Mouse (Mus musculus): ENCODE measurements around the gene B3gnt6. TPM values are rescaled to one million over a fixed set of nuclear protein-coding genes. Genes with fewer than 3 reads are reported as not detected.

Gene B3gnt6
- total RNA-seq, 2 experiments from 2014 or later, result not detected

DNA sequence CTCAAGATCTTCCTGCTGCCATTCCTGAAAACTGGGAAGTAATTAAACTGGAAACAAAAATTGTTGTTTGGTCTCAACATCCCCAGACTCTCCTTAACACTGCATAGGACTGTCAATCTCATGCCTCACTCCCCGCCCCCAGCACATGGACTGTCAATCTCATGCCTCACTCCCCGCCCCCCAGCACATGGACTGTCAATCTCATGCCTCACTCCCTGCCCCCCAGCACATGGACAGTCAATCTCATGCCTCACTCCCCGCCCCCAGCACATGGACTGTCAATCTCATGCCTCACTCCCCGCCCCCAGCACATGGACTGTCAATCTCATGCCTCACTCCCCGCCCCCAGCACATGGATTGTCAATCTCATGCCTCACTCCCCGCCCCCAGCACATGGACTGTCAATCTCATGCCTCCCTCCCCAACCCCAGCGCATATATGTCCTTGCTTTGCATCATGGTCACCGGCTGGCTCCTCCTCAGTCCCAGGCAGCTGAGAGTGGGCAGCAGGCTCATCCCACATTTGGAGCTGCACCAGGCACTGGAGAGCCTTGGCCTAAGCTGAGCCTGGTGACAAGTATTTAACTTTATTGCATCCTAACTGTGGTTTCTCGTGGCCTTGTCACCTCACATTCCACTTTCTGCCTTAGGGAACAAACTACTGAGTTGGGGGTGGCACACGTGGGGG is 50.4 kb downstream of the B3gnt6 start:
- DNase-seq, result no peak

- no peak for DNase-seq
These were observed 51.5 kb downstream of the B3gnt6 start for GRCm38 (mm10) chr7:98147766-98148165.

- no peak for DNase-seq
These were observed 52.8 kb downstream of the B3gnt6 start for GRCm38 (mm10) chr7:98146447-98146845.

DNA sequence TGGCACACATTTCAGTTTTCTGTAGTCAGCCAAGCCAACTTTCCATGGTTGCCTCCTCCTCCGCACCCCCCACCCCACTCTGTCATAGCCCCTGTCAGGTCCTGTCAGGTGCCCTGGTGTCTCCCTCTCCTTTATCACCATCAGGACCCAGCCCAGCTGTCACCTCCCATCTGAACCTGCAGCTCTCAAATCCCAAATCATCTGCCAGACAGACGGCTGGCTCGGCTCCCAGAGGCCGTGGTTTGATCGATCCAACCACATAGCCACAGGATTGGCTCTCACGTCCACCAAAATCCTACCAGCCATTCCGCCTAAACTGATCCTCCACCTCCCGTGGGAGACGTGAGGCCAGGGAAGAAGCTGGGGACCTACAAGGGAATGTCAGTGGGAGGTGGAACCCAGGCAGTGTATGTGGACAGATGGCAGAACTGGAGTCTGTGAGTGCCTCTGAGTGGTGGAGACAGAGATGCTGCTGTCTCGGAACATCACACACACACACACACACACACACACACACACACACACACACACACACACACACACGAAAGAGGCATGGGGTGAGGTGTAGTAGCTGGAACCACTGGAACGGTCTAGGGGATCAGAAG is 53.3 kb downstream of the B3gnt6 start:
- DNase-seq, result no peak

- DNase-seq, result no peak
These were observed 53.9 kb downstream of the B3gnt6 start, which contains the start of gene Omp for GRCm38 (mm10) chr7:98145402-98145801. Gene Omp (minus strand): TSS chr7:98145502.

GRCm38 (mm10) chr7:98142648-98143047 is 56.6 kb downstream of the B3gnt6 start:
- no peak for DNase-seq

Other genes with a start within 250 kb of the B3gnt6 start
- gene Myo7a, start 80.0 kb downstream of the B3gnt6 start, total RNA-seq (2021), result 1 to 10 TPM; 3.9 to 5.2 TPM
- gene Omp, start 54.0 kb downstream of the B3gnt6 start, total RNA-seq (2021), result not detected
- gene Capn5, start 21.2 kb downstream of the B3gnt6 start, total RNA-seq (2021), result 1 to 10 TPM; 1.4 to 3.0 TPM
- gene Acer3, start 121.7 kb upstream of the B3gnt6 start, total RNA-seq (2021), result 10 to 100 TPM; 10.1 to 11.7 TPM
- 1 to 10 TPM; 2.3 TPM for gene Tsku, start 161.8 kb upstream of the B3gnt6 start, total RNA-seq (2021)
- gene Gucy2d, start 240.9 kb upstream of the B3gnt6 start, total RNA-seq (2021), result under 1 TPM in 1 of 2 experiments, not detected in 1; 0.07 TPM

Measured in heart, adult 18-20 months (tissue).